Mouse (Mus musculus): ENCODE results near the gene Dnajc25. TPM values are rescaled to one million over a fixed set of nuclear protein-coding genes. Genes with fewer than 3 reads are reported as not detected.

Gene Dnajc25
- polyA plus RNA-seq, 1 experiment from 2014 or later, result 6.2 TPM

Other genes starting within 250 kb of the Dnajc25 start
- gene Olfr267, start 207.3 kb upstream of the Dnajc25 start, polyA plus RNA-seq (2015; fragmentation: Nextera tagmentation; extraction: Ambion mirVana), result not detected in 2 replicates
- gene Ecpas, start 82.3 kb upstream of the Dnajc25 start, polyA plus RNA-seq (2015; fragmentation: Nextera tagmentation; extraction: Ambion mirVana), result 14.3 and 14.7 TPM in 2 replicates
- 0.02 and 0.05 TPM in 2 replicates for gene Zkscan16, start 51.4 kb upstream of the Dnajc25 start, polyA plus RNA-seq (2015; fragmentation: Nextera tagmentation; extraction: Ambion mirVana)
- gene Ptgr1, start 7.9 kb upstream of the Dnajc25 start, polyA plus RNA-seq (2015; fragmentation: Nextera tagmentation; extraction: Ambion mirVana), result 12.4 and 15.1 TPM in 2 replicates
- gene Gm20503, start 8.1 kb downstream of the Dnajc25 start, polyA plus RNA-seq (2015; fragmentation: Nextera tagmentation; extraction: Ambion mirVana), result 7.5 and 8.5 TPM in 2 replicates
- gene Gng10, start 40.0 kb downstream of the Dnajc25 start, polyA plus RNA-seq (2015; fragmentation: Nextera tagmentation; extraction: Ambion mirVana), result 16.8 and 20.0 TPM in 2 replicates
- not detected in 2 replicates for gene AI481877, start 143.9 kb downstream of the Dnajc25 start, polyA plus RNA-seq (2015; fragmentation: Nextera tagmentation; extraction: Ambion mirVana)
- 5.0 and 5.6 TPM in 2 replicates for gene Ugcg, start 194.2 kb downstream of the Dnajc25 start, polyA plus RNA-seq (2015; fragmentation: Nextera tagmentation; extraction: Ambion mirVana)

Data from liver, embryonic 15.5 days (tissue).